Mouse (Mus musculus) spleen, adult 2 months (tissue): Measurements from ENCODE around the gene Nup62. TPM values are rescaled to one million over a fixed set of nuclear protein-coding genes. Genes with fewer than 3 reads are reported as not detected.

Source experiments
- DNase-seq, 2 experiments: peaks; one replicate each; pipeline versions ENCODE4 v3.0.0 to v3.0.0-alpha.2; 2012 to 2021; ENCODE audit warnings: low spot score in 2 of 2, low read depth in 1 of 2
- H3K27ac ChIP-seq: fragments of 200-500 bp; 2 replicates; pipeline ENCODE4 v1.5.1; 2012; ENCODE audit warnings: low read length, inconsistent platforms; ENCODE audit not compliant: insufficient read depth
- H3K27me3 ChIP-seq: fragments of 200-500 bp; 2 replicates; pipeline ENCODE4 v1.6.1; 2012; ENCODE audit warnings: mild to moderate bottlenecking, moderate library complexity, low read length, inconsistent platforms; ENCODE audit not compliant: control insufficient read depth, insufficient read depth
- H3K36me3 ChIP-seq: fragments of 200-500 bp; 2 replicates; pipeline ENCODE4 v1.6.1; 2012; ENCODE audit warnings: mild to moderate bottlenecking, low read length, inconsistent platforms; ENCODE audit not compliant: control insufficient read depth, insufficient read depth
- H3K4me1 ChIP-seq: fragments of 200-500 bp; 2 replicates; pipeline ENCODE4 v1.6.1; 2011; ENCODE audit warnings: inconsistent platforms; ENCODE audit not compliant: control insufficient read depth, insufficient read depth, insufficient read length
- H3K4me3 ChIP-seq: fragments of 200-500 bp; 2 replicates; pipeline ENCODE4 v1.5.1; 2011; ENCODE audit warnings: mild to moderate bottlenecking, inconsistent platforms; ENCODE audit not compliant: insufficient read depth, insufficient read length; ENCODE audit errors: extremely low read depth
- CTCF ChIP-seq: fragments of 200-500 bp; IDR thresholded peaks from 2 replicates; pipeline ENCODE4 v1.5.1; 2011; ENCODE audit warnings: mild to moderate bottlenecking, inconsistent platforms; ENCODE audit not compliant: insufficient read depth, insufficient read length, insufficient replicate concordance; ENCODE audit errors: extremely low read depth
- POLR2A ChIP-seq: fragments of 200-500 bp; IDR thresholded peaks from 2 replicates; pipeline ENCODE4 v1.6.1; 2011; ENCODE audit warnings: low read depth, low read length, inconsistent platforms
- WGBS: fragments of 180-500 bp; shearing (Covaris S2); methylation state at CpG from one replicate; pipeline ENCODE4 v1.1.7; 2018; 5-methylcytosine and 5-hydroxymethylcytosine counted together
- polyA plus RNA-seq: library from polyadenylated mRNA; depleted of rRNA; stranded (reverse); fragments of >200 nt; gene quantifications from 2 replicates; pipeline ENCODE4 v1.2.3, GENCODE M21; 2012

Gene Nup62
- polyA plus RNA-seq, 1 experiment = 43.8 TPM

DNA sequence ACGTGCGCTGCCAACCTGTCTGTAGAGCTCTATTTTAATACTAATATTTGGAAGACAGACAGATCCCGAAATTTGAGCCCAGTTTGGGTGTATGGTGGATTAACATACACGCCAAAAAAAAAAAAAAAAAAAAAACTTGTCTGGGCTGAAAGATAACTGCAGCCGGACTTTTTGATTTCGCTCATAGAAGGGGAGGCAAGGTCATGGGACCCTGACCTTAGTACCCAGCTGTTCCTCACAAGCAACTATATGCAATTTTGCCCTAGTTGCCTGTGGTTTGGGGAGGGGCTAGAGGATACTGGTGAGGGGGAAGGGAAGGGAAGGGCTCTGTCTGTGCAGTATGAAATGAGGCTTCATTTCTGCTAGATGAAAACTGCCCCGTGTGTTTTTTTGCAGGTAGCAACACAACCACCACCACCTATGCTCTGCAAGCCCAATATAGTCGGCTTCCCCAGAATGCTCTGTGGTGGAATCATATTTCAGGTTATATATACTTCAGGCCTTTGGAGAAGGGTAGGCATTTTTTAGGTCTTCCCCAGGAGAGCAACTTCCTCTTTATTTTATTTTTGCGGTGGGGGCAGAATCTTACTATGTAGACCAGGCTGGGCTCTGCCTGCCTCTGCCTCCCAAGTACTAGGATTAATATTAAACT, 40.5 kb downstream of the Nup62 start:
- Histone ChIP-seq H3K27me3 (no peaks in the 10 kb centered on the region), H3K4me3 (no peak overlapping the region), H3K4me1 (peaks cover 16% of the 10 kb centered on the region; the same call in 1 of the 2 replicates), H3K36me3 (peaks cover under 1% of the 10 kb centered on the region; the same call in 1 of the 2 replicates), H3K27ac (peak overlapping the region; percentile 78)
- no peak for DNase-seq
- 35% methylated on average over 9 of the region's 9 CpGs for WGBS
- no peak for TF ChIP-seq POLR2A
- no peak for TF ChIP-seq CTCF

- H3K36me3 ChIP-seq = peaks cover 5% of the 10 kb centered on the region; the same call in 1 of the 2 replicates
- H3K4me3 ChIP-seq = peak within 1 kb of the TSS; percentile 88
- H3K4me1 ChIP-seq = peaks cover 16% of the 10 kb centered on the region; the same call in 1 of the 2 replicates
- peak within 1 kb of the TSS; percentile 78 for H3K27ac ChIP-seq
- peak; percentile 60 to 73 for DNase-seq
- H3K27me3 ChIP-seq = no peaks in the 10 kb centered on the region
- under 1% methylated on average over 32 of the region's 32 CpGs for WGBS
- TF ChIP-seq CTCF (no peak), POLR2A (no peak; the same call in 1 of the 2 replicates)
Observed at GRCm38 (mm10) chr7:44857042-44857552, 41.2 kb downstream of the Nup62 start, which contains the start of gene Pnkp. Gene Pnkp (plus strand): TSS chr7:44857139.

GRCm38 (mm10) chr7:44857905-44858304, 42.0 kb downstream of the Nup62 start:
- H3K27me3 ChIP-seq = no peaks in the 10 kb centered on the region
- TF ChIP-seq POLR2A (no peak), CTCF (no peak)
- H3K4me3 ChIP-seq = peak overlapping the region; percentile 15; the same call in 1 of the 2 replicates
- peaks cover 8% of the 10 kb centered on the region; the same call in 1 of the 2 replicates for H3K36me3 ChIP-seq
- H3K27ac ChIP-seq = no peak overlapping the region
- WGBS = 38% methylated on average over 8 of the region's 8 CpGs
- DNase-seq = no peak
- H3K4me1 ChIP-seq = peaks cover 16% of the 10 kb centered on the region; the same call in 1 of the 2 replicates

DNA sequence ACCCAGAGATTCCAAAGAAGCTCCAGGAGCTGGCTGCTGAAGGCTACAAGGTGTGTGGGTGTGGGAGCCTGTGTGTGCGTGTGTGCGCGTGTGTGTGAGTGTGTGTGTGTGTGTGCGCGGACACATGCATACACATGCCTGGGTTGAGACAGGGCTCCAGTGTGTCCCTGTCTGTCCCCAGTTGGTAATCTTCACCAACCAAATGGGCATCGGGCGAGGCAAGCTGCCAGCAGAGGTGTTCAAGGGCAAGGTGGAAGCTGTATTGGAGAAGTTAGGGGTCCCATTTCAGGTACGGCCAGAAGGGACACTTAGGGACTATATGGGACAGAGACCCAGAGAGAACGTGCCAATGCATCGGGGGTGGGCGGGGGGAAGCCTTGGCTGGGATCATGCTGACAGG, 44.0 kb downstream of the Nup62 start:
- Histone ChIP-seq H3K27ac (no peak overlapping the region), H3K36me3 (peaks cover 23% of the 10 kb centered on the region), H3K4me3 (no peak overlapping the region), H3K4me1 (peaks cover 9% of the 10 kb centered on the region; the same call in 1 of the 2 replicates), H3K27me3 (no peaks in the 10 kb centered on the region)
- TF ChIP-seq CTCF (no peak), POLR2A (no peak)
- no peak for DNase-seq
- 93% methylated on average over 11 of the region's 11 CpGs for WGBS

DNA sequence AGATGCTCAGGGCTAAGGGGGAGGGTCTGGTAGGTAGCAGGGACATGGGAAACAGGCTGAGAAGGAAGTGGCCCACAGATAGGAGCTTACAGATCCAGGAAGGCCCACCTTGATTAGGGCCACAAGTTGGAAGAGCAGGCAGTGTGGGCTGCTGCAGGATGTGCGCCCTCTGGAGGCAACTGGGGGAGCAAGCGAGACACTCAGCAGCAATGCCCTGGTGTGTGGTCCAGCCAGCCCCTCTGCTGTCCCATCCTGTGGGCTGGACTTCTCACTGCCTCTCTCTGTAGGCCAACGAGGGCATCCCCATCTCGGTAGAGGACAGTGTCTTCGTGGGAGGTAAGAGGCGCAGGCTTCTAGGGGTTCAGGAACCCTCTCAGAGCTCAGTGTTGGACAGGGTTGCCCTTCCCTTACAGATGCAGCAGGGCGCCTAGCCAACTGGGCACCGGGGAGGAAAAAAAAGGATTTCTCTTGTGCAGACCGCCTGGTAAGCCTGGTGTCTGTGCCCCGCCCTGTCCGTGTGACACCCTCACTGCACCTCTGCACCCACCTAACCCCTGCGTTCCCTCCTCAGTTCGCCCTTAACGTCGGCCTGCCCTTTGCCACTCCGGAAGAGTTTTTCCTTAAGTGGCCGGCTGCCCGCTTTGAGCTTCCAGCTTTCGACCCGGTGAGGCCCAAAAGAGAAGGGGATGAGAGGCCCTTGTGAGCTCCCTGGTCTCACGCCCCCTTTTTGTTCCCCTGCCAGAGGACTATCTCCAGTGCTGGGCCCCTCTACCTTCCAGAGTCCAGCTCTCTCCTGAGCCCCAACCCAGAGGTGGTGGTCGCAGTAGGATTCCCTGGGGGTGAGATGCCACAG, 44.9 kb downstream of the Nup62 start:
- H3K27ac ChIP-seq = no peak overlapping the region
- peaks cover 23% of the 10 kb centered on the region for H3K36me3 ChIP-seq
- WGBS = 71% methylated on average over 22 of the region's 22 CpGs
- DNase-seq = peak in 1 of 2 experiments; percentile 66
- H3K4me3 ChIP-seq = no peak overlapping the region
- H3K27me3 ChIP-seq = no peaks in the 10 kb centered on the region
- H3K4me1 ChIP-seq = peaks cover 4% of the 10 kb centered on the region; the same call in 1 of the 2 replicates
- TF ChIP-seq POLR2A (no peak), CTCF (peak; percentile 93)

DNA sequence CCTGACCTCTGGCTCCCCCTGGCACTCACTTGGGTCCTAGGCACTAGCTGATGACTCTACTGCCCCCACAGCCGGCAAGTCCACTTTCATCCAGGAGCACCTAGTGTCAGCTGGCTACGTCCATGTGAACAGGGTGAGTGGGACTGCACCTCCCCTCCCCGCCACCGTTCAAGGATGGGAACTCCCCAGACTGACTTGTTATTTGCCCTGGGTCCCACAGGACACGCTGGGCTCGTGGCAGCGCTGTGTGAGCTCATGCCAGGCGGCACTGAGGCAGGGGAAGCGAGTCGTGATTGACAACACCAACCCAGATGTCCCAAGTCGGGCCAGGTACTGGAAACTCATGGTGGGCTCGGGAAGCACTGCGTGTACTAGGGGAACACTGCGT, 45.5 kb downstream of the Nup62 start:
- Histone ChIP-seq H3K4me1 (peaks cover 4% of the 10 kb centered on the region; the same call in 1 of the 2 replicates), H3K27ac (no peak overlapping the region), H3K4me3 (no peak overlapping the region), H3K36me3 (peaks cover 23% of the 10 kb centered on the region), H3K27me3 (no peaks in the 10 kb centered on the region)
- TF ChIP-seq CTCF (no peak), POLR2A (no peak)
- 92% methylated on average over 14 of the region's 14 CpGs for WGBS
- DNase-seq = no peak
